Mouse (Mus musculus): ENCODE results near the gene Tmem233.

DNA sequence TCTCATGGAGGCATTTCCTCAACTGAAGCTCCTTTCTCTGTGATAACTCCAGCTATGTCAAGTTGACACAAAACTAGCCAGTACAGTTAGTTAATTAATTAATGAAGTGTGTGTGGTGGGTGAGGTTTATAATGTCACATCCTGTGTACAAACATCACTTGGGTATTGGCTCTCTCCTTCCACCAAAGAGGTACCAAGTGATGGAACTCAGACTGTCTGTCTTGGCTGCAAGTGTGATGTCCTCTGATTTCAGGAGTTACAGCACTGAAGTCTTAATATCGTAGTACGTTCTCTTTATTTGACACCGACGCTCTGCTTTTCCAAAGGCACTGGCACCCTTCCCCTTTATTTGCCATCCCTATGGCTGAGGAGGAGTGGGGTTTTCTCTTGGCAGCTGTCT is 13.4 kb downstream of the Tmem233 start:
- TF ChIP-seq POLR2A (IDR thresholded peaks at IDR 0.05; ENCODE audit: insufficient read depth, low read depth, low read length) (no peak), CTCF (IDR thresholded peaks at IDR 0.05) (no peak)

Measured in heart, adult 2 months (tissue).